Mouse (Mus musculus) ovary, postnatal 10 days (tissue): ENCODE measurements around the gene Ptprq.

ENCODE experiments used
- DNase-seq: peaks from one replicate; pipeline ENCODE4 v3.0.0; 2022; ENCODE audit warnings: low spot score

Gene Ptprq

DNA sequence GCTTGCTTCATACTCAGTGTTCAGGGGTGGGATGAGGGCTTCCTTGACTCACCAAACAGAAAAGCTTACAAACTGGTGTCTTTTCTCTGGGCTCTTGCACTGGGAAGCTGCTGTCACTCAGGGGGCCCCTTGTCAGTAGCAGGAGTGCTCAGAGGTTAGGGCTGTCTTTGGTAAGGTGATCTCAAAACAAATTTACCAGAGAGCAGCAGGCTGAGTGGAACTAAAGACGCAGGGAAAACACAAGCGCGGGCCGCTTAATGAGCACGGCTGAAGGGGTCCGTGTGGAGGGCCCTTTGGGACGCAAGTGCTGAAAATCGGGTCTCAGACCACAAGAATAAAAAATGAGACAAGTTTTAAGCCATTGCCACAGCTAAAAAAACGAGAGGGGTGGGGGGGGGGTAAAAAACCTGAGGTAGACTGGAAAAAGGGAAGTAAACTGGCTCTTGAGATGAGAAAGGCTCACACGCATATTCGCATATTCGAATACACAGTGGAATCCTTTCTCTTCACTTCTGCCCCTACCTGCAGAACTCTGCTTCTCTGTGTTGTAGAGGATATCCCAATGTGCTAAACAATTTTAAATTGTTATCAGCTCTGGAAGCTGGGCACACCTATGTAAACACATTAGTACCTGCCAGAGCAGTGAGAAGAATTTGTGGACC, 231.1 kb downstream of the Ptprq start:
- no peak for DNase-seq

DNA sequence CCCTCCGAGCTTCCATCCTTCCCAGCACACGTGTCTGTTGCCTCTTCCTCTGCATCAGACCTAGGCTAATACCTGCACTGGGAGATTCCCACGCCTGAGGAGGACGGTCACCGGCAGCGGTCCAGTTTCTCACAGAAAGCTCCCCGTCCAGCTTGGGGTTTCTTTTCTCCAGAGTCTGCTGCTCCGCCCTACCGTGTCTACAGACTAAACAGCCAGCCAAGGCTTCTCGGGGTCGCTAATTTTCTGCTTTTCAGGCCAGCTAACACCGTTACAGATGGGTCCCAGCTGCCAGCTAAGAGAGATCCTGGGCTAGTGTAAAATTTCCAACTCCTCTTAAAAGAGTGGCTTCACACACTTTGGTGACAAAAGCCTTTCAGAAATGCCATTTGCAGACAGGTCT, 233.1 kb downstream of the Ptprq start:
- no peak for DNase-seq

DNA sequence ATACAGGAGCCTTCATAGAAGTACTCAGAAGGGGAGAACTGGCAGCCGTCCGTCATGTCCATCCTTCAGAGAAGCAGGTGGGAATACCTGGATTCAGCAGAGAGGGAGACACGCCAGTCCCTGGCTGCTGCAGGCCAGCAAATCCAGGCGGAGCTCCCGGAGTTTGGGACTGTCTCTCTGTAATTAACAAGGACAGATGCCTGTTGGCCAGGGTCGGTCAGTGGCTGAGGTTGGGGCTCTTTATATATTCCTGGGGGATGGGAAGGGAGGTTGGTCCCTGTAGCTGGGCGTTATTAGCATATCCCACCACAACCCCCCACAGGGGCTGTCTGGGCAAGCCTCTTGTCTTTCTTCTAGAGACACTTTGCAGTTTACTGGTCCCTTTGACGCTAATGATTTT, 234.0 kb downstream of the Ptprq start, which contains the start of gene Myf5:
Gene Myf5 (minus strand): TSS at position 265 of the 400 bp plus-strand sequence.
- no peak for DNase-seq

DNA sequence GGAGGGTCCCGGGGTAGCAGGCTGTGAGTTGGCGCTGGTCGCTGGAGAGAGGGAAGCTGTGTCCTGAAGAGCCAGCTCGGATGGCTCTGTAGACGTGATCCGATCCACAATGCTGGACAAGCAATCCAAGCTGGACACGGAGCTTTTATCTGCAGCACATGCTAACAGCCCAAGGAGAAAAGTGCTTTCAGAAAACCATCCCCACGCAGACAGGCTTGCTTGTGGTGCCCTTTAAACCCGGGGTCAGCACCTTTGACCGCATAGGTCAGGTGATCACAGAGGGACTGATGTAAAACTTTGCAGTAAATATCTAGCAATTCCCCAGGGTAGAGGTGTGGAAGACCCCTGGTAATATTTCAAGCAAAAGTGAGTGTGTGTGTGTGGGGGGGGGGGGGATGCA, 235.8 kb downstream of the Ptprq start:
- DNase-seq, result no peak

GRCm38 (mm10) chr10:107473497-107473896, 246.4 kb downstream of the Ptprq start:
- DNase-seq, result no peak

DNA sequence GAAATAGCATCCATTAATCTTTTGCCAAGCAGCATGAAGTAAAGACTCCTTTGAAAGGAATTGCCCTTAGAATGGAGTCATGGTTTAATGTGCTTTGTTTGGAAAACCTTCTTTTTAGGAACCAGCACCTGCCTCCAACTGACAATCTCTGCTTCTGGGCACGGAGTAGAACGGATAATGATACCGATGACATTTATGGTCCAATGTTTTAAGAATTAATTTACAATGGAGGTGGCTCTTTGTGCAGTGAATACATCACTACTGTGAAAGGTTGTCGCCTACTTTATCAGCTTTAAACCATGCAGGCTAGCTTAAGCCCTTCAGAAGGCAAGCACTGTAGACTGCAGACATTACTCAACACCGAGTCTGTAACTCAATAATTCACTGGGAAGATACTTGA, 248.1 kb downstream of the Ptprq start:
- no peak for DNase-seq

DNA sequence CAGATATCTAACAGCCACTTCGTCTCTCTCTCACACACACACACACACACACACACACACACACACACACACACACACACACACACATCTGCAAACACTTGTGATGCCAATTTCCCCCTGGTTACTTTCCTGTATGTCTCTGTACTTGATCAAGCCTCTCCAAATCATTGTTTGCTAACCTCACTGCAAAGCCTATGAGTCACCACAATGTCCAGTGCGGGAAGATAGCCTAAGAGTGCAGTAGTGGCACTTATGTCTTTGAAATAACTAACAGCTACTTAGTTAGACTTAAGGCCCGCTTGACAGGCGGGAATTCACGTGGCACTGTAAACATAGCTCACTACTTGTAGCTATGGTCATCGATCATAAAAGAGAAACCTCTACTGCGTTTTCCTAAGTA, 252.0 kb downstream of the Ptprq start:
- no peak for DNase-seq
